Mouse (Mus musculus): Measurements from ENCODE around the gene Plpp1. TPM values are rescaled to one million over a fixed set of nuclear protein-coding genes. Genes with fewer than 3 reads are reported as not detected.

Plpp1 gene
- polyA plus RNA-seq, 1 experiment, result 102 TPM

DNA sequence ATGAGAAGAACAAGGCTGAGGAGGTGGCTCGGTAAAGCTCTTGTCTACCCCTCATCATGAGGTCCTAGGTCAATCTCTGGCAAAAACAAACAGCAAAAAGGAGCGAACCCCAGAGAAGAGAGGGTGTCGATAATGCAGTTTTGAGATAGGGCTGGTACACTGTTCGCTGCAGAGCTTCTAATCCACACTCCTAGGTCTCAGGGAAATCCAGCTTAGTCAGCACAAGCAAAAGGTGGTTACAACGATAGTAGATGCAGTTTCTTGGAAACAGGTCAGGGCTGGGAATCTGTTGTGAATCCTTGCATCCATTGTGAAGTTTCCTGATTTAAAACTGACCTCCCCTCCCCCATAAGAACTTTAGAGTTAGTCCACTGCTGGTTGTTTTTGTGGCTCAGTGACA lies 9.8 kb upstream of the Plpp1 start:
- no peaks in the 10 kb centered on the region for H3K4me1 ChIP-seq (ENCODE audit: control insufficient read depth, insufficient read depth, insufficient read length, low read length)
- 83% methylated on average over 5 of the region's 5 CpGs for WGBS
- no peaks in the 10 kb centered on the region for H3K36me3 ChIP-seq (ENCODE audit: control insufficient read depth, insufficient read depth, low read length)
- H3K27me3 ChIP-seq (ENCODE audit: control insufficient read depth, insufficient read depth, low read length), result no peaks in the 10 kb centered on the region
- TF ChIP-seq CTCF (IDR thresholded peaks at IDR 0.05; ENCODE audit: extremely low read depth, insufficient read length, insufficient replicate concordance, low read depth, low read length) (no peak), POLR2A (IDR thresholded peaks at IDR 0.05; ENCODE audit: low read depth, low read length) (no peak)
- no peak overlapping the region for H3K27ac ChIP-seq (ENCODE audit: insufficient read depth, low read depth, low read length)
- H3K4me3 ChIP-seq (ENCODE audit: low read depth, low read length), result no peak overlapping the region

- H3K27ac ChIP-seq (ENCODE audit: insufficient read depth, low read depth, low read length), result no peak overlapping the region
- TF ChIP-seq POLR2A (IDR thresholded peaks at IDR 0.05; ENCODE audit: low read depth, low read length) (no peak), CTCF (IDR thresholded peaks at IDR 0.05; ENCODE audit: extremely low read depth, insufficient read length, insufficient replicate concordance, low read depth, low read length) (no peak)
- no peaks in the 10 kb centered on the region for H3K36me3 ChIP-seq (ENCODE audit: control insufficient read depth, insufficient read depth, low read length)
- 54% methylated on average over 5 of the region's 5 CpGs for WGBS
- H3K4me3 ChIP-seq (ENCODE audit: low read depth, low read length), result no peak overlapping the region
- H3K4me1 ChIP-seq (ENCODE audit: control insufficient read depth, insufficient read depth, insufficient read length, low read length), result no peaks in the 10 kb centered on the region
- H3K27me3 ChIP-seq (ENCODE audit: control insufficient read depth, insufficient read depth, low read length), result no peaks in the 10 kb centered on the region
Measured at GRCm38 (mm10) chr13:112791906-112792305, 8.7 kb upstream of the Plpp1 start.

- 92% methylated on average over 9 of the region's 9 CpGs for WGBS
- peaks cover 7% of the 10 kb centered on the region; the same call in 1 of the 2 replicates for H3K4me1 ChIP-seq (ENCODE audit: control insufficient read depth, insufficient read depth, insufficient read length, low read length)
- TF ChIP-seq CTCF (IDR thresholded peaks at IDR 0.05; ENCODE audit: extremely low read depth, insufficient read length, insufficient replicate concordance, low read depth, low read length), result no peak
- no peak for TF ChIP-seq POLR2A (IDR thresholded peaks at IDR 0.05; ENCODE audit: low read depth, low read length)
Measured at GRCm38 (mm10) chr13:112798243-112798952, 2.2 kb upstream of the Plpp1 start.

DNA sequence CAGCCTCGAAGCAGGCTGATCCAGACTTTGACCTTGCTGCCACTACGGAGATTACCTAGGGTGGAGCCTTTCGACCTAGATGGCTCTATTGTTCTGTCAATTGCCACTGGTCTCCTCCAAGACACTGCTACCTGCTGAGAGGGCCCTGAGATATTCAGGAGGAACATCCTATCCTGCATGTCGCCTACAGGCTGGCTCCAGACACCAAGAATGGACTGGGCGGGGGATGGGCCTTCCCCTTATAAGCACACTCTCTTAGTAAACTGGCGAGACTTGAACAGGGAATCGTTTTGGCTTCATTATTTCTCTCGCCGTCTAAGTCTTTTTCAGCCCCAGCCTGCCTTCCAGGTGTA lies 1.7 kb upstream of the Plpp1 start:
- Histone ChIP-seq H3K36me3 (ENCODE audit: control insufficient read depth, insufficient read depth, low read length) (no peaks in the 10 kb centered on the region), H3K4me3 (ENCODE audit: low read depth, low read length) (no peak overlapping the region), H3K27ac (ENCODE audit: insufficient read depth, low read depth, low read length) (no peak overlapping the region), H3K4me1 (ENCODE audit: control insufficient read depth, insufficient read depth, insufficient read length, low read length) (peaks cover 7% of the 10 kb centered on the region; the same call in 1 of the 2 replicates), H3K27me3 (ENCODE audit: control insufficient read depth, insufficient read depth, low read length) (no peaks in the 10 kb centered on the region)
- TF ChIP-seq CTCF (IDR thresholded peaks at IDR 0.05; ENCODE audit: extremely low read depth, insufficient read length, insufficient replicate concordance, low read depth, low read length) (no peak), POLR2A (IDR thresholded peaks at IDR 0.05; ENCODE audit: low read depth, low read length) (no peak)
- 59% methylated on average over 9 of the region's 9 CpGs for WGBS

More at GRCm38 (mm10) chr13:112798243-112798952, 2.2 kb upstream of the Plpp1 start:
- no peak overlapping the region for H3K27ac ChIP-seq (ENCODE audit: insufficient read depth, low read depth, low read length)
- H3K27me3 ChIP-seq (ENCODE audit: control insufficient read depth, insufficient read depth, low read length), result no peaks in the 10 kb centered on the region
- no peaks in the 10 kb centered on the region for H3K36me3 ChIP-seq (ENCODE audit: control insufficient read depth, insufficient read depth, low read length)
- H3K4me3 ChIP-seq (ENCODE audit: low read depth, low read length), result no peak overlapping the region

DNA sequence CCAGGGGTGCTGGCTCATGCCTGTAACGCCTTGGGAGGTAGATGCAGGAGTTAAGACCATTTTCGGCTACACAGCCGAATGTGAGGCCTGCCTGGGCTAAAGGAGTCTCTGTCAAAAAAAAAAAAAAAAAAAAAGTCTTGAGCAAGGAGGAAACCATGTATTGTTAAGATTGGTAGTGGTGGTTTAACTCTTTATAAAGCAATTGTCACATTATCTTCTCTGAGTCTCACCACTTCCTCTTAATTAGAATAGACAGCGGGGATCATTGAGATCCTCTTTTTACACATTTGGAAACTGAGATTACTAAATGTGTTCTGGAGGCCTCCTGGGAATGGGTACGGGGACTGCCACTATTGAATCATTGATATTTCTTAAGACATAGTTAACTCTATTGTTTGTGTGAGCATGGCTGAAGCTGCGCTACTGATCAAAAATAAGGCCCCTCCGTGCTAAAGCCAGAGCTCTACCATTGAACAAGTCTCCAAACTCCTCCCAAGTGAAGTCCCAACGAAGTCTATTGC lies 811 bp upstream of the Plpp1 start:
- Histone ChIP-seq H3K27me3 (ENCODE audit: control insufficient read depth, insufficient read depth, low read length) (no peaks in the 10 kb centered on the region), H3K36me3 (ENCODE audit: control insufficient read depth, insufficient read depth, low read length) (no peaks in the 10 kb centered on the region), H3K4me1 (ENCODE audit: control insufficient read depth, insufficient read depth, insufficient read length, low read length) (peaks cover 7% of the 10 kb centered on the region; the same call in 1 of the 2 replicates), H3K4me3 (ENCODE audit: low read depth, low read length) (no peak overlapping the region), H3K27ac (ENCODE audit: insufficient read depth, low read depth, low read length) (no peak overlapping the region)
- TF ChIP-seq CTCF (IDR thresholded peaks at IDR 0.05; ENCODE audit: extremely low read depth, insufficient read length, insufficient replicate concordance, low read depth, low read length) (no peak), POLR2A (IDR thresholded peaks at IDR 0.05; ENCODE audit: low read depth, low read length) (no peak)
- 78% methylated on average over 8 of the region's 8 CpGs for WGBS

DNA sequence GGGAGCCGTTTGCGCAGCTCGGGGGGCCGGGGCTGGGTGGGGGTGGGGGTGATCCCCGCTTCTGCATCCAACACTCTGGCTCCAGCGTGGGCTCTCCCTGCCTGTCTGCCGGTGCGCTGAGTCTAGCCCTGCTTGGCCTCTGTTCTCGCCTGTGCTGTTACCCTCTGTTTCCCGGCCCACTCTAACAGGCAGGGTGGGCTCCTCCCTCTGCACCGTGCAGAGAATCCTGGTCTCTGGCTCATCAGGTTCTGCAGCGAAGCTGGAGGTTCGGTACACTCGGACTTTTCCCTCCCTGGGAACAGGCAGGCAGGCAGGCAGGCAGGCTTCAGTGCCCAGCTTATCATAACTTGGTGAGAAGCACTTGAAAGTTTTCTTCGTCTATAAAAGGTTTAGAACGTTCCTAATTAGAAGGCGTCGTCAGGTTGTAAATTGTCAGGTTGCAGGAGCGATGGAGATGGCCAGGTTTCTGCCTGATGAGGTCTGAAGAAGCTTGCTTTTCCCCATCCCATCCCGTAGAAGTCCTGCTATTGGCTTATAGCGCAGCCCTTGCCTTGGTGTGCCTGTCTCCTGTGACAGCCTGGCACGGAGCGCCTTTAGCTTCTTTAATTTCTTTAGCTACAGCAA lies 901 bp downstream of the Plpp1 start:
- peak overlapping the region; percentile 94 for H3K4me3 ChIP-seq (ENCODE audit: low read depth, low read length)
- no peaks in the 10 kb centered on the region for H3K27me3 ChIP-seq (ENCODE audit: control insufficient read depth, insufficient read depth, low read length)
- peak overlapping the region; percentile 56 for H3K27ac ChIP-seq (ENCODE audit: insufficient read depth, low read depth, low read length)
- no peak for TF ChIP-seq POLR2A (IDR thresholded peaks at IDR 0.05; ENCODE audit: low read depth, low read length)
- 2% methylated on average over 20 of the region's 23 CpGs for WGBS
- H3K36me3 ChIP-seq (ENCODE audit: control insufficient read depth, insufficient read depth, low read length), result peaks cover 8% of the 10 kb centered on the region
- H3K4me1 ChIP-seq (ENCODE audit: control insufficient read depth, insufficient read depth, insufficient read length, low read length), result peaks cover 14% of the 10 kb centered on the region; the same call in 1 of the 2 replicates

DNA sequence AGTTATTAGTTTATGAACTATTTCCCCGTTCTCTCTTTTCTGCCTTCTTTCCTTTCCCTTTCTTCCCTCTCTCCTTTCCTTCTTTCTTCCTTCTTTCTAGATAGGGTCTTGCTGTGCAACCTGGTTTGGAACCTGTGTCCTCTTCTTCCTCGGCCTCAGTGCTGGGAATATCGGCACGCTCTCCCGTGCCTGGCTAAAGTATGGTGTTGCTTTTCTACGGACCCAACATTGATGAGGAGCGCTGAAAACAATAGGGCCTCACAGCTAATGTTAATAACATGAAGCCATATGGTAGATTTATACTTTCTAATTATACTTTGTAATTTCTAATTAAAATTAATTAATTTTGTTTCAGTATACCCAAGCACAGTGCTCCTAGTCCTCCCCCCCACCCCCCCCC lies 2.5 kb downstream of the Plpp1 start:
- Histone ChIP-seq H3K27me3 (ENCODE audit: control insufficient read depth, insufficient read depth, low read length) (no peaks in the 10 kb centered on the region), H3K36me3 (ENCODE audit: control insufficient read depth, insufficient read depth, low read length) (peaks cover 16% of the 10 kb centered on the region), H3K27ac (ENCODE audit: insufficient read depth, low read depth, low read length) (no peak overlapping the region), H3K4me3 (ENCODE audit: low read depth, low read length) (peak overlapping the region; percentile 33), H3K4me1 (ENCODE audit: control insufficient read depth, insufficient read depth, insufficient read length, low read length) (peaks cover 15% of the 10 kb centered on the region; the same call in 1 of the 2 replicates)
- WGBS, result 97% methylated on average over 7 of the region's 7 CpGs
- TF ChIP-seq CTCF (IDR thresholded peaks at IDR 0.05; ENCODE audit: extremely low read depth, insufficient read length, insufficient replicate concordance, low read depth, low read length), result no peak
- no peak for TF ChIP-seq POLR2A (IDR thresholded peaks at IDR 0.05; ENCODE audit: low read depth, low read length)

Data from small intestine, adult 2 months (tissue).